Mouse (Mus musculus): ENCODE measurements around the gene Ptk6.

GRCm38 (mm10) chr2:181238861-181239260 lies 36.3 kb upstream of the Ptk6 start:
- TF ChIP-seq POLR2A (IDR thresholded peaks at IDR 0.05; ENCODE audit: control insufficient read depth in 1 of 2, insufficient read depth in 1 of 2, low read depth in 1 of 2, low read length in 2 of 2, poor library complexity in 1 of 2): no peak
- no peak for TF ChIP-seq CTCF (IDR thresholded peaks at IDR 0.05 in 2 of 3, conservative IDR thresholded peaks at IDR 0.05 in 1 of 3; ENCODE audit: control insufficient read depth in 1 of 3, insufficient read depth in 1 of 3, low read depth in 2 of 3, low read length in 3 of 3, poor library complexity in 1 of 3, severe bottlenecking in 1 of 3)
- TF ChIP-seq UBTF (IDR thresholded peaks at IDR 0.05; ENCODE audit: borderline replicate concordance, insufficient read depth, low read depth, low read length): no peak
- no peak for TF ChIP-seq KAT2A (conservative IDR thresholded peaks at IDR 0.05; ENCODE audit: low read depth, low read length)
- TF ChIP-seq ZC3H11A (IDR thresholded peaks at IDR 0.05; ENCODE audit: low read depth, low read length): no peak
- no peak for TF ChIP-seq ZNF384 (IDR thresholded peaks at IDR 0.05; ENCODE audit: low read depth, low read length)
- TF ChIP-seq MAX (IDR thresholded peaks at IDR 0.05; ENCODE audit: low read length): no peak
- TF ChIP-seq SMC3 (IDR thresholded peaks at IDR 0.05; ENCODE audit: low read depth, low read length): no peak
- TF ChIP-seq RCOR1 (IDR thresholded peaks at IDR 0.05; ENCODE audit: low read depth, low read length): no peak
- no peak for TF ChIP-seq MEF2A (IDR thresholded peaks at IDR 0.05; ENCODE audit: extremely low read depth, insufficient replicate concordance, low read depth, low read length, poor library complexity, severe bottlenecking)
- no peak for TF ChIP-seq TCF12 (IDR thresholded peaks at IDR 0.05; ENCODE audit: low read depth, low read length)
